Comparison of ENCODE assay signal across 11 mouse cellular contexts in the genomic region with DNA sequence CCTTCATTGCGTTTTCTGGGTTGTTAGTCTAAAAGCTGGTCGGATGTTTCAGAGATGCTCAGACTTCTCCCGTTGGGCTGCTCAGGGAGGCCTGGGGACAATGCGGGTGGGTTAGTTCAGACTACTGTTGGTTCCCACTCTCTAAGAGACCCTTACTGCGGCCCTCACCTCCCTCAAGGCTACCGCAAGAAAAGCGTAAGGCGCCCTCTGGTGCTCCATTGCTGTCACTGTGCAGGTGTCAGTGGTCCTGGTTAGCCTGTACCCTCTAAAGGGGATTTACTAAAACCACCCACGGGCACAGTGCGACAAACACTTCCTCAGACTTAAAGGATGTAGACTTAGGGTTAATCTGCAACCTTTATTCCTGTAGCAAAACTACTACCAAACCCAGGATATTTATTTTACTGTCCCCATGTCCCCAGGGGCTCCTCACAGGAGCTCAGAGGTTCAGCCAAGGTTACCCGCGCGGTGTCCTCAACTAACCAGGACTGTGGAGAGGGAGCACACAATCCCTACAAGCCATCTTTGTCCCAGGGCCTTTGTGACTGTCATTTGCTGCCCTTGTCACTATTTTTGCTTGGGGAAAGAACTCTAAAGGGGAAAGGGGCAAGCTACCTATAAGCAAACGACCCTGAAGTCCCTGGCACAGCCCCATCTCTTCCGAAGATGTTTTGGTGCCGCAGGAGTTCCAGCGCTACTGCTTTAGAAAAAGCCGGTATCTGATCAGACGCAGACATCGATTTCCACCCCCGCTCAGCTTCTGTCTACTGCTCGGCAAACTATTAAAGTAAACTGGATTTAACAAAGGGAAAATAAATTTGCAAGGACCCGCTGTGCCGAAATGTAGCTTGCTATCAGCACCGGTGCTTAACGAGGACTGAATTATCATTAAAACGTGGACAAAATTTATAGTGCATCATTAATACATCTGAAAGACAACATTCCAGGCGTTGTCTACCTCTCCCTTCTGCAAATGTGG. TPM values are rescaled to one million over a fixed set of nuclear protein-coding genes. Genes with fewer than 3 reads are reported as not detected.
DNase-seq lines count a peak whose midpoint lies in the region; ATAC-seq and TF ChIP-seq lines count a peak whose summit lies in the region.
"Had no signal": no experiment of that assay in that cellular context is flagged by ENCODE, and none has a peak within 500 bp of the region (broad histone marks: within the 10 kb centered on the region; RNA-seq: fewer than 3 reads in every experiment).

No protein-coding gene starts in this region.

- no peaks in the 10 kb centered on the region for H3K27me3 ChIP-seq in kidney, postnatal 0 days (ENCODE audit: insufficient read depth, low read length)
- H3K27me3 ChIP-seq in hindbrain, embryonic 13.5 days = no peaks in the 10 kb centered on the region
- no peaks in the 10 kb centered on the region for H3K27me3 ChIP-seq in midbrain, postnatal 0 days (ENCODE audit: insufficient read depth, low read length)

- no peak overlapping the region for H3K4me2 ChIP-seq in kidney, postnatal 0 days (ENCODE audit: low read length)
- H3K4me2 ChIP-seq in hindbrain, embryonic 13.5 days = peak overlapping the region; percentile 48
- H3K4me2 ChIP-seq in midbrain, postnatal 0 days (ENCODE audit: low read depth, low read length, poor library complexity, severe bottlenecking) = peak overlapping the region; percentile 39

- TF ChIP-seq CTCF in kidney, postnatal 0 days (IDR thresholded peaks at IDR 0.05; ENCODE audit: low read depth) = peak; percentile 36; the same call in 1 of the 2 replicates
- TF ChIP-seq CTCF in midbrain, postnatal 0 days (IDR thresholded peaks at IDR 0.05) = peak; percentile 55

- 46% methylated on average over 28 of the region's 28 CpGs for WGBS in kidney, postnatal 0 days
- WGBS in hindbrain, embryonic 13.5 days = 38% methylated on average over 28 of the region's 28 CpGs
- WGBS in midbrain, postnatal 0 days = 39% methylated on average over 28 of the region's 28 CpGs

- H3K4me1 ChIP-seq in kidney, postnatal 0 days (replicated peaks; ENCODE audit: insufficient read depth, low read length) = no peaks in the 10 kb centered on the region
- H3K4me1 ChIP-seq in hindbrain, embryonic 13.5 days (replicated peaks) = no peaks in the 10 kb centered on the region
- H3K4me1 ChIP-seq in midbrain, postnatal 0 days (ENCODE audit: insufficient read depth, low read length) = no peaks in the 10 kb centered on the region

- peak; percentile 12 for DNase-seq in kidney, postnatal 0 days (ENCODE audit: low spot score)
- DNase-seq in kidney, postnatal 25 days = no peak
- peak; percentile 30 for DNase-seq in embryo, embryonic 10.5 days (ENCODE audit: low spot score)
- peak; percentile 13 for DNase-seq in midbrain, postnatal 0 days (ENCODE audit: low spot score)
- no peak for DNase-seq in cerebellum, adult 18-20 months
- no peak for DNase-seq in right cerebral cortex, postnatal 25 days
- DNase-seq: kidney, adult 2 months had no signal

- no peaks in the 10 kb centered on the region for H3K9me3 ChIP-seq in kidney, postnatal 0 days (replicated peaks; ENCODE audit: low read length)
- H3K9me3 ChIP-seq in hindbrain, embryonic 13.5 days = no peaks in the 10 kb centered on the region
- H3K9me3 ChIP-seq in midbrain, postnatal 0 days (ENCODE audit: low read length) = no peaks in the 10 kb centered on the region

- H3K27ac ChIP-seq in kidney, postnatal 0 days = no peak overlapping the region
- no peak overlapping the region for H3K27ac ChIP-seq in hindbrain, embryonic 13.5 days
- no peak overlapping the region for H3K27ac ChIP-seq in midbrain, postnatal 0 days (ENCODE audit: low read depth, low read length)

- ATAC-seq in kidney, postnatal 0 days (replicated peaks; ENCODE audit: low FRiP score, low read depth) = no peak
- ATAC-seq in hindbrain, embryonic 13.5 days (ENCODE audit: low FRiP score) = peak; percentile 57; the same call in 1 of the 2 replicates
- peak; percentile 70; the same call in 1 of the 2 replicates for ATAC-seq in midbrain, postnatal 0 days (ENCODE audit: low FRiP score)
- no peak for ATAC-seq in cerebellum, adult (ENCODE audit: insufficient number of reproducible peaks, low FRiP score, low TSS enrichment)

- H3K9ac ChIP-seq in kidney, postnatal 0 days (ENCODE audit: low read depth, low read length) = no peak overlapping the region
- no peak overlapping the region for H3K9ac ChIP-seq in hindbrain, embryonic 13.5 days
- H3K9ac ChIP-seq in midbrain, postnatal 0 days (replicated peaks; ENCODE audit: low read length, poor library complexity, severe bottlenecking) = no peak overlapping the region

- H3K36me3 ChIP-seq in kidney, postnatal 0 days (ENCODE audit: insufficient read depth, low read length) = no peaks in the 10 kb centered on the region
- no peaks in the 10 kb centered on the region for H3K36me3 ChIP-seq in hindbrain, embryonic 13.5 days
- H3K36me3 ChIP-seq in midbrain, postnatal 0 days (ENCODE audit: insufficient read depth, low read length) = no peaks in the 10 kb centered on the region

- no peak overlapping the region for H3K4me3 ChIP-seq in kidney, postnatal 0 days (replicated peaks; ENCODE audit: low read depth, low read length)
- peak overlapping the region; percentile 26 for H3K4me3 ChIP-seq in hindbrain, embryonic 13.5 days
- peak overlapping the region; percentile 18; the same call in 1 of the 2 replicates for H3K4me3 ChIP-seq in midbrain, postnatal 0 days (ENCODE audit: low read depth, low read length)

RNA-seq across cellular contexts. Expression of gene Gpr101, which starts 17.8 kb away (rescaled TPM):
- not detected in 2 replicates for polyA plus RNA-seq in kidney, postnatal 0 days (2015; fragmentation: Nextera tagmentation; extraction: Ambion mirVana)
- 0.18 and 0.23 TPM in 2 replicates for polyA plus RNA-seq in hindbrain, embryonic 13.5 days (2015; fragmentation: Nextera tagmentation; extraction: Ambion mirVana)
- total RNA-seq in midbrain, postnatal 0 days (2014; rRNA removed) = 1.5 and 1.9 TPM in 2 replicates
- polyA plus RNA-seq in midbrain, postnatal 0 days (2015; fragmentation: Nextera tagmentation; extraction: Ambion mirVana) = 0.66 and 0.91 TPM in 2 replicates
- polyA plus RNA-seq: kidney, adult 2 months; lung, embryonic 16.5 days; spleen, adult 2 months had no signal

Comparison
In these comparisons a context has a peak if more than half of its experiments do, and no peak if none do; other contexts are left out.
1. DNase-seq: peak in kidney, postnatal 0 days (single experiment), embryo, embryonic 10.5 days (single experiment) and midbrain, postnatal 0 days (single experiment); none in kidney, postnatal 25 days (0 of 2), cerebellum, adult 18-20 months (0 of 2) and right cerebral cortex, postnatal 25 days (single experiment).
2. ATAC-seq: peak in hindbrain, embryonic 13.5 days (single experiment) and midbrain, postnatal 0 days (single experiment); none in kidney, postnatal 0 days (single experiment) and cerebellum, adult (single experiment).